Mouse (Mus musculus): ENCODE results near the gene Cend1.
A peak's percentile ranks its signal among the peaks of the same experiment; 100 is the strongest.

DNA sequence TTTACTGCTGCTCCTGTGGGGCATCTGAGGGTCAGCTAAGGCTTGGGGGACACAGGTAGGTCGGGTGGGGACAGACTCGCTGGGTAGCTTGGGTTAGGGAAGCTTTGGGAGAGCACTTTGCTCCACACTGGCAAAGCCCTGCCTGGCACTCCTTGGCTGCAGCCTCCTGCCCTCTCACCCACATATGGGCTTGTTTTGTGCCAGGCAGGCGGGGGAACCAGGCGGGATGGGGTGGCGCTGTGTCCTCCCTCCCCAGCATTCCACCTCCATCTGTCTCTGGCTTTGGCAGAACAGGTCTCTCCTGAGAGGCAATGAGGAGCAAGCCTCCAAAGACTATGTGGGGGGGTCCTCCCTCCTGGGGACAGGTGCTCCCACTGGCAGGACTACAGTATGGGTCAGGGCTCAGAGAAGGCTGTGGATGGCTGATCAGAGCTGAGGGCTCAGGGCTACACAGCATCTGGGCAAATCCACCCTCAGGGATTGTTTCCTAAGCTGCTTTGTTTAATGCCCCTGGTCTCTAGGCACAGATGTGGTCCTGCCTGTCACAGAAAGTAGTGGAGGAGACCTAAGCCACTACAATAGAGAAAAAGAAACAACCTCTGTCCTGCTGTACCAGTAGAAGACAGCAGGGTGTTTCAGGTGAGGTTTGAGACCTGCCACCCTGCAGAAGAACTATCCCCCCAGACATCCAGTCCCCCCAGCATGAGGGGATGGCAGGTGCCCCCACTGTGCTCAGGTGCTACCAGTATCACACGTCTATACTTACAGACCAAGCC, 3.6 kb upstream of the Cend1 start:
- TF ChIP-seq CTCF (IDR thresholded peaks at IDR 0.05; ENCODE audit: low read depth, low read length) (no peak), POLR2A (IDR thresholded peaks at IDR 0.05; ENCODE audit: extremely low read depth, insufficient read depth, low read length) (0 out of 2 replicates have a peak, but pooled peaks have one; percentile 35)

Measured in liver, adult 2 months (tissue).